Mouse (Mus musculus) liver, embryonic 13.5 days (tissue): Measurements from ENCODE around the gene Foxi3. TPM values are rescaled to one million over a fixed set of nuclear protein-coding genes. Genes with fewer than 3 reads are reported as not detected.

Experiments used
- ATAC-seq: fragments of 200-750 bp; cut with Nextera tagmentation; 2 replicates; pipeline ENCODE4 v1.8.0; 2017; ENCODE audit warnings: low read depth, mild to moderate bottlenecking, moderate number of reproducible peaks, moderate library complexity
- DNase-seq: peaks from one replicate; pipeline ENCODE4 v3.0.0; 2022
- H3K27ac ChIP-seq: fragments of 300-500 bp; sonication (generic); 2 replicates; pipeline ENCODE4 v1.5.1; 2015; ENCODE audit warnings: moderate library complexity, mild to moderate bottlenecking, inconsistent platforms
- H3K27me3 ChIP-seq: fragments of 300-500 bp; sonication (generic); 2 replicates; pipeline ENCODE4 v1.6.1; 2015; ENCODE audit warnings: mild to moderate bottlenecking, inconsistent platforms
- H3K36me3 ChIP-seq: fragments of 300-500 bp; sonication (generic); 2 replicates; pipeline ENCODE4 v1.6.1; 2015; ENCODE audit warnings: mild to moderate bottlenecking, inconsistent platforms
- H3K4me1 ChIP-seq: fragments of 300-500 bp; sonication (generic); replicated peaks from 2 replicates; pipeline ENCODE4 v1.6.1; 2015; ENCODE audit warnings: inconsistent platforms
- H3K4me2 ChIP-seq: fragments of 300-500 bp; sonication (generic); 2 replicates; pipeline ENCODE4 v1.6.1; 2015; ENCODE audit warnings: inconsistent platforms, mild to moderate bottlenecking, moderate library complexity
- H3K4me3 ChIP-seq: fragments of 300-500 bp; sonication (generic); replicated peaks from 2 replicates; pipeline ENCODE4 v1.5.1; 2015; ENCODE audit warnings: mild to moderate bottlenecking, inconsistent platforms
- H3K9ac ChIP-seq: fragments of 300-500 bp; sonication (generic); 2 replicates; pipeline ENCODE4 v1.6.1; 2015; ENCODE audit warnings: mild to moderate bottlenecking, inconsistent platforms
- H3K9me3 ChIP-seq: fragments of 300-500 bp; sonication (generic); replicated peaks from 2 replicates; pipeline ENCODE4 v1.6.1; 2016; ENCODE audit warnings: inconsistent platforms
- WGBS: fragments of 180-500 bp; shearing (Covaris S2); methylation state at CpG from one replicate; pipeline ENCODE4 v1.1.7; 2015; ENCODE audit not compliant: insufficient replicate concordance; 5-methylcytosine and 5-hydroxymethylcytosine counted together
- polyA plus RNA-seq: library from polyadenylated mRNA; unstranded; fragments of >200 nt; fragmentation: Nextera tagmentation; extraction: Ambion mirVana; gene quantifications from 2 replicates; pipeline ENCODE4 v1.2.1, GENCODE M21; 2015

Gene Foxi3
- polyA plus RNA-seq, 1 experiment from 2014 or later, result not detected

GRCm38 (mm10) chr6:70996123-70996723 lies 39.9 kb downstream of the Foxi3 start:
- Histone ChIP-seq H3K36me3 (no peaks in the 10 kb centered on the region), H3K4me1 (no peaks in the 10 kb centered on the region), H3K4me3 (no peak overlapping the region), H3K9me3 (no peaks in the 10 kb centered on the region), H3K27ac (no peak overlapping the region), H3K9ac (no peak overlapping the region), H3K27me3 (no peaks in the 10 kb centered on the region), H3K4me2 (no peak overlapping the region)
- ATAC-seq (no peak), DNase-seq (no peak)
- 70% methylated on average over 4 of the region's 4 CpGs for WGBS

- H3K36me3 ChIP-seq, result no peaks in the 10 kb centered on the region
- H3K4me3 ChIP-seq, result no peak overlapping the region
- H3K4me2 ChIP-seq, result no peak overlapping the region
- 72% methylated on average over 2 of the region's 2 CpGs for WGBS
- DNase-seq (no peak), ATAC-seq (no peak)
- H3K4me1 ChIP-seq, result no peaks in the 10 kb centered on the region
- H3K9me3 ChIP-seq, result no peaks in the 10 kb centered on the region
- no peak overlapping the region for H3K27ac ChIP-seq
- H3K27me3 ChIP-seq, result no peaks in the 10 kb centered on the region
- no peak overlapping the region for H3K9ac ChIP-seq
Observed at GRCm38 (mm10) chr6:71002656-71003055, 46.3 kb downstream of the Foxi3 start.

- Histone ChIP-seq H3K4me2 (no peak overlapping the region), H3K4me3 (no peak overlapping the region), H3K4me1 (no peaks in the 10 kb centered on the region), H3K9me3 (0 out of 2 replicates have a peak, but pooled peaks cover 3% of the 10 kb centered on the region), H3K27ac (no peak overlapping the region), H3K27me3 (no peaks in the 10 kb centered on the region), H3K36me3 (no peaks in the 10 kb centered on the region), H3K9ac (no peak overlapping the region)
- DNase-seq (no peak), ATAC-seq (no peak)
- 51% methylated on average over 2 of the region's 2 CpGs for WGBS
Observed at GRCm38 (mm10) chr6:71004161-71004560, 47.8 kb downstream of the Foxi3 start.

Other genes with a start within 250 kb of the Foxi3 start
- gene Rpia, start 164.3 kb upstream of the Foxi3 start, polyA plus RNA-seq, result 3.7 and 4.5 TPM in 2 replicates
- gene Eif2ak3, start 112.0 kb upstream of the Foxi3 start, polyA plus RNA-seq, result 3.4 and 3.5 TPM in 2 replicates
- not detected in 2 replicates for gene Tex37, start 37.6 kb upstream of the Foxi3 start, polyA plus RNA-seq
- gene Thnsl2, start 187.9 kb downstream of the Foxi3 start, polyA plus RNA-seq, result 7.3 and 8.1 TPM in 2 replicates
- 221 and 251 TPM in 2 replicates for gene Fabp1, start 243.3 kb downstream of the Foxi3 start, polyA plus RNA-seq